Mouse (Mus musculus): ENCODE data around the gene Cfap58. TPM values are rescaled to one million over a fixed set of nuclear protein-coding genes. Genes with fewer than 3 reads are reported as not detected.

Cfap58 gene
- polyA plus RNA-seq, 1 experiment, result 0.05 TPM

DNA sequence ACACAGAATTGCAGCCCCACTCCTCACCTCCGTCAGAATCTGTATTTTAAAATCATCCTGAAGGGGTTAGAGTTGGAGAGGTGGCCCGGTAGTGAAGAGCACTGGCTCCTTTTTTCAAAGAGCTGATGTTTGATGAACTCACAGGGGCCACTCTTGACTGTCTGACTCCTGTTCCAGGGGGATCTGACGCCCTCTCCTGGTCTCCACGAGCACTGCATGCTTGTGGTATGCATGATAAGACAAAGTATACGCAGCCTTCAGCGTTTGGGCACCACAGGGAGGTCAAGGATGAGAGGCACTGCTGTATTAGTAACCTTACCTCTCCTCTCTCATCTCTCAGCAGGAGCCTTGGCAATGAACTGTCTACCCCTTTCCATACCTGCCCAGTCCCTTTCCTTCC lies 37.5 kb upstream of the Cfap58 start:
- Histone ChIP-seq H3K4me1 (ENCODE audit: control insufficient read depth, insufficient read depth, low read length) (peaks cover 11% of the 10 kb centered on the region; the same call in 1 of the 2 replicates), H3K4me3 (ENCODE audit: insufficient read depth, low read depth, low read length) (no peak overlapping the region), H3K27ac (ENCODE audit: insufficient read depth, low read depth, low read length) (no peak overlapping the region), H3K27me3 (replicated peaks; ENCODE audit: control insufficient read depth, insufficient read depth, low read length) (no peaks in the 10 kb centered on the region), H3K36me3 (ENCODE audit: control insufficient read depth, insufficient read depth, low read length) (no peaks in the 10 kb centered on the region)
- TF ChIP-seq POLR2A (IDR thresholded peaks at IDR 0.05; ENCODE audit: low read depth, low read length) (no peak), CTCF (conservative IDR thresholded peaks at IDR 0.05; ENCODE audit: insufficient read depth, insufficient read length, low read depth, low read length) (peak; percentile 31; the same call in 1 of the 2 replicates)
- 63% methylated on average over 6 of the region's 6 CpGs for WGBS
- no peak for DNase-seq

DNA sequence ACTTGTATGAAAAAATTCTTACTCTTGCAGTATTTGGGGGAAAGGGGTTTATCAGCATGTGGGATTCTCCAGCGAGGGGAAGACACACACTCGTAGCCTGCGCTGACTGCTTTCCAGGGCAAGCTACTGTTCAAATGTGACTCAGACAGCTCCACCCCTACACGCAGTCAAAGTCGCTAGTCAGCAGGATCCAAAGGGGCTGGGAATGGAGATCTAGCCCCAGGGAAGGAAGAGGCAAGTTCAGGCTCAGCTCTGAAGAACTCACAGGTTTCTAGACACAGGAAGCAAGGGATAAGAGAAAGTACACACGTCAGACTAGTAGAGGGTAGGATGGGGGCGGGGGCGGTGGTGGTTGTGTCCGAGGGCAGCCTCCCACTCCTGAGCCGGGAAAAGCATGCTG lies 36.9 kb upstream of the Cfap58 start:
- Histone ChIP-seq H3K27ac (ENCODE audit: insufficient read depth, low read depth, low read length) (no peak overlapping the region), H3K36me3 (ENCODE audit: control insufficient read depth, insufficient read depth, low read length) (no peaks in the 10 kb centered on the region), H3K27me3 (replicated peaks; ENCODE audit: control insufficient read depth, insufficient read depth, low read length) (no peaks in the 10 kb centered on the region), H3K4me1 (ENCODE audit: control insufficient read depth, insufficient read depth, low read length) (peaks cover 11% of the 10 kb centered on the region; the same call in 1 of the 2 replicates), H3K4me3 (ENCODE audit: insufficient read depth, low read depth, low read length) (no peak overlapping the region)
- no peak for TF ChIP-seq POLR2A (IDR thresholded peaks at IDR 0.05; ENCODE audit: low read depth, low read length)
- TF ChIP-seq CTCF (conservative IDR thresholded peaks at IDR 0.05; ENCODE audit: insufficient read depth, insufficient read length, low read depth, low read length), result no peak
- WGBS, result 74% methylated on average over 10 of the region's 10 CpGs
- DNase-seq, result no peak

DNA sequence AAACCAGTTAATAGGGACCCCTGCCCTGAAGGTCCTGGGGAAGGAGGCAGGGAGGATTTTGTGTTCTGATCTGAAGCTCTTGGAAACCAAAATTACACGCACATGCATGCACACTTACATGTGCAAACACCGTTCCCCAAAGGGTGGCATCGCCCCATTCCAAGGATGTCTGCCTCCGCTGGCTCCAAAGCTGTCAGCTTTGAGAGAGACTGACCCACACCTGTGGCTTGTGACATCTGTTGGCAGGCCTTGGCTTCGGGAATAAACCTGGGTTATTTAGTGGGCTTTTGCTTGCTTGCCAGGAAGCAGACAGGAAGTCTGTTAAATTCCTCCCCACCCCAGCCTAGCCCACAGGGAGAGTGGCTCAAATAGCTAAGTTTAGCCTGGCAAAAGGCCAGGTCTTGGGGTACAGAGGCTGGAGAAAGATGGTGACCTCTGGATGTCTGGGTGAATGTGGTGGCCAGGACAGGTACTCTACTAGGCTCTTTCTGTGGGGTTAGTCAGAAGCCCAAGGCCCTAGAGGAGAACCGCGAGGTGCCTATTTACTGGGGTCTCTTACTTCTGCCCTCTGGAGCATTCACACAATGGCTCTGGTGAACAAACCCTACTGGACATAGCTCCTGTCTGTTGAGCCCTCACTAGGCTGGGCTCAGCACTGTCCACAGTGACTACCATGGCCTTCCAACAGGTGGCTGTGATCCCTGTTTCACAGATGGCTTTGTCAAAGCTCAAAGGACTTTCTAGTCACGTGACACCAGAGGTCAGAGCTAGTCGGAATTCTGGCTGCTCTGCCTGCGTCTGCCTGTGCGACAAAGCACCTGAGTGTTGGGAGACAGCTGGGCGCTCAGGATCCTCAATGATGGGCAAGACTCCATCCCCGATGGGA lies 34.9 kb upstream of the Cfap58 start:
- DNase-seq, result peak; percentile 89

DNA sequence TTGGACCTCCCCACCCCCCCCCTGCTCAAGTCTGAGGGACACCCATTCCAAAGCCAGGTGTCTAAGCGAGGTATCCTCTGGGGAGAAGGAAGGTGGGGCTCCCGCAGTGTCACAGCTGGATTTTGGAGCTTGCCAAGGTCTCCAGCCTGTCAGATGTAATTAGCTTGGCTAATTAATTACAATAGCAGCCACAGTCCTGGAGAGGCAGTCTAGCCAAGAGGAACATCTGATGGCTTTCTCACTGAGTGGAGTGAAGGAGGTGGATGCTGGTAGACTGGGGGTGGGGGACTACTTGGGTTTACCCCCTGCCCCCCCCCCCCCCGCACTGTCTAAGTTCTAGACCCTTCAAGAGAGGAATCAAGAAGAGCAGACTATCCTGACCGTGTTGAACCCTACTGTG lies 33.8 kb upstream of the Cfap58 start:
- Histone ChIP-seq H3K4me3 (ENCODE audit: insufficient read depth, low read depth, low read length) (no peak overlapping the region), H3K4me1 (ENCODE audit: control insufficient read depth, insufficient read depth, low read length) (peaks cover 11% of the 10 kb centered on the region; the same call in 1 of the 2 replicates), H3K27me3 (replicated peaks; ENCODE audit: control insufficient read depth, insufficient read depth, low read length) (no peaks in the 10 kb centered on the region), H3K27ac (ENCODE audit: insufficient read depth, low read depth, low read length) (no peak overlapping the region; the same call in 1 of the 2 replicates), H3K36me3 (ENCODE audit: control insufficient read depth, insufficient read depth, low read length) (no peaks in the 10 kb centered on the region)
- WGBS, result 49% methylated on average over 4 of the region's 4 CpGs
- TF ChIP-seq POLR2A (IDR thresholded peaks at IDR 0.05; ENCODE audit: low read depth, low read length) (no peak), CTCF (conservative IDR thresholded peaks at IDR 0.05; ENCODE audit: insufficient read depth, insufficient read length, low read depth, low read length) (no peak)
- no peak for DNase-seq

More for the DNA sequence above, 34.9 kb upstream of the Cfap58 start:
- no peaks in the 10 kb centered on the region for H3K27me3 ChIP-seq (replicated peaks; ENCODE audit: control insufficient read depth, insufficient read depth, low read length)
- peaks cover 11% of the 10 kb centered on the region; the same call in 1 of the 2 replicates for H3K4me1 ChIP-seq (ENCODE audit: control insufficient read depth, insufficient read depth, low read length)
- no peaks in the 10 kb centered on the region for H3K36me3 ChIP-seq (ENCODE audit: control insufficient read depth, insufficient read depth, low read length)
- H3K4me3 ChIP-seq (ENCODE audit: insufficient read depth, low read depth, low read length), result no peak overlapping the region
- WGBS, result 52% methylated on average over 13 of the region's 13 CpGs
- peak overlapping the region; percentile 78 for H3K27ac ChIP-seq (ENCODE audit: insufficient read depth, low read depth, low read length)
- TF ChIP-seq POLR2A (IDR thresholded peaks at IDR 0.05; ENCODE audit: low read depth, low read length), result no peak
- no peak for TF ChIP-seq CTCF (conservative IDR thresholded peaks at IDR 0.05; ENCODE audit: insufficient read depth, insufficient read length, low read depth, low read length)

DNA sequence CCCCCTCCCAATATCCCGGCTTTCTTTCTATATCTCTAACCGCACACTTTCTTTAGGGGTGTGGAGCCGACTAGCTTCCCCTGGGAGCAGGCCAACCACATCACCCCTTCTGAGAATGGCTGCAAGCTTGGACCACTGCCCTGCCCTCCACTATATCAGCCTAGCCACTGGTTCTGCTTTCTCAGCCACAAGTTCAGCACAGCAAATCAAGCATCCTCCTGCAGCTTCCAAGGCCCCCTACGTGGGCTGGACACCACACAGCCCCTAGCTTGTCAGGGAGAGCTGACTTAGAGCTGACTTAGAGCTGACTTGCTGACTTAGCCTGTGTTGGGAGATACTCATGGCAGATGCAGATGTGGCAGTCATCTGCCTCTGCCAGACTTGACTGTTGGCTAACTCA lies 32.4 kb upstream of the Cfap58 start:
- WGBS, result 77% methylated on average over 4 of the region's 4 CpGs
- no peak overlapping the region for H3K27ac ChIP-seq (ENCODE audit: insufficient read depth, low read depth, low read length)
- DNase-seq, result no peak
- H3K36me3 ChIP-seq (ENCODE audit: control insufficient read depth, insufficient read depth, low read length), result no peaks in the 10 kb centered on the region
- H3K4me3 ChIP-seq (ENCODE audit: insufficient read depth, low read depth, low read length), result no peak overlapping the region
- H3K4me1 ChIP-seq (ENCODE audit: control insufficient read depth, insufficient read depth, low read length), result peaks cover 11% of the 10 kb centered on the region; the same call in 1 of the 2 replicates
- no peaks in the 10 kb centered on the region for H3K27me3 ChIP-seq (replicated peaks; ENCODE audit: control insufficient read depth, insufficient read depth, low read length)
- TF ChIP-seq POLR2A (IDR thresholded peaks at IDR 0.05; ENCODE audit: low read depth, low read length), result no peak

DNA sequence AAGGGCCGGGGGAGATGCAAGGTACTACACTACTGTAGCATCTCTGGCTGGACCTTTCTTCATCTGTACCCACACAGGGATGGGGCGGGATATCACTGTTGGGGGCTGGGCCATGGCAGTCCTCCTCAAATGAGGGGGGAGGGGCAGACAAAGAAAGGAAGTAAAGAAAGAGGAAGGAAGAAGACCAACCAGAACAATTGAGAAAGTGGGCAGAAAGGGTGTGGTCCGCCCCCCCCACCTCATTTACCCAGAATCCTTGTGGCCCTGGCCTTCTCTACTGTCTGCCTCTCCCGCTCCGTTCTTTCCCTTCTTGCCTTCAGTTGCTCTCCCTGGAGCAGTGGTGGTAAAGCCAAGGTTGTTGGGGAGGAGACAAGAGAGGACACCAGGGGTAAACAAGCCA lies 31.9 kb upstream of the Cfap58 start:
- H3K36me3 ChIP-seq (ENCODE audit: control insufficient read depth, insufficient read depth, low read length), result no peaks in the 10 kb centered on the region
- no peak overlapping the region for H3K27ac ChIP-seq (ENCODE audit: insufficient read depth, low read depth, low read length)
- H3K4me1 ChIP-seq (ENCODE audit: control insufficient read depth, insufficient read depth, low read length), result peaks cover 11% of the 10 kb centered on the region; the same call in 1 of the 2 replicates
- TF ChIP-seq CTCF (conservative IDR thresholded peaks at IDR 0.05; ENCODE audit: insufficient read depth, insufficient read length, low read depth, low read length), result no peak
- TF ChIP-seq POLR2A (IDR thresholded peaks at IDR 0.05; ENCODE audit: low read depth, low read length), result no peak
- DNase-seq, result no peak
- WGBS, result 83% methylated on average over 5 of the region's 5 CpGs
- no peak overlapping the region for H3K4me3 ChIP-seq (ENCODE audit: insufficient read depth, low read depth, low read length)
- H3K27me3 ChIP-seq (replicated peaks; ENCODE audit: control insufficient read depth, insufficient read depth, low read length), result no peaks in the 10 kb centered on the region

DNA sequence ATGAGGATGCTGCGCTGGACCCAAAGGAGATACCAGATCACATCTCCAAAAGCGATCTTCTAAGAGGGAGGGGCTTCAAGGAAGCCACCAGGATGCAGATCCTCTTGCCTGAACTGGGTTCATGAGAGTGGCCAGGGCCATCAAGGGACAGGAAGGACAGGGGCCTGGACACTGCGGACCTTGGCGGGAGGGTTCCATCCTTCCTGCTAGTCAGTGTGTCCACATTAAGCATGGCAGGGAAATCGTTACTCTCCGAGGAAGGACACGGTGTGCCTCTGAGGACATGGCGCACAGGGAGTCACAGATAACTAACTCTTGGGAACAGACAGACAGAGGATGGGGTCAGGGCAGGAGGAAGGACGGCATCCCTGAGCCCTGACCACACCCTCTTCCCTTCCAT lies 29.9 kb upstream of the Cfap58 start:
- no peak overlapping the region for H3K4me3 ChIP-seq (ENCODE audit: insufficient read depth, low read depth, low read length)
- TF ChIP-seq CTCF (conservative IDR thresholded peaks at IDR 0.05; ENCODE audit: insufficient read depth, insufficient read length, low read depth, low read length) (no peak), POLR2A (IDR thresholded peaks at IDR 0.05; ENCODE audit: low read depth, low read length) (no peak)
- WGBS, result 73% methylated on average over 9 of the region's 9 CpGs
- H3K27ac ChIP-seq (ENCODE audit: insufficient read depth, low read depth, low read length), result peak overlapping the region; percentile 68
- H3K4me1 ChIP-seq (ENCODE audit: control insufficient read depth, insufficient read depth, low read length), result peaks cover 6% of the 10 kb centered on the region; the same call in 1 of the 2 replicates
- H3K27me3 ChIP-seq (replicated peaks; ENCODE audit: control insufficient read depth, insufficient read depth, low read length), result no peaks in the 10 kb centered on the region
- no peaks in the 10 kb centered on the region for H3K36me3 ChIP-seq (ENCODE audit: control insufficient read depth, insufficient read depth, low read length)
- DNase-seq, result peak; percentile 81
